Mouse (Mus musculus): Measurements from ENCODE around the gene Sdc1.

GRCm38 (mm10) chr12:8830967-8831635, 60.0 kb downstream of the Sdc1 start:
- TF ChIP-seq CTCF (IDR thresholded peaks at IDR 0.05; ENCODE audit: low read depth) (no peak), EP300 (IDR thresholded peaks at IDR 0.05; ENCODE audit: low read depth) (peak; percentile 60; the same call in 1 of the 2 replicates)

Data from liver, postnatal 0 days (tissue).